Mouse (Mus musculus): ENCODE measurements at regions not wholly inside any gene's neighbourhood (a gene's known extent, or its start where the extent isn't known, plus 50 kb on each side); places are given as distances from the start of the nearest gene placed in this dataset.

DNA sequence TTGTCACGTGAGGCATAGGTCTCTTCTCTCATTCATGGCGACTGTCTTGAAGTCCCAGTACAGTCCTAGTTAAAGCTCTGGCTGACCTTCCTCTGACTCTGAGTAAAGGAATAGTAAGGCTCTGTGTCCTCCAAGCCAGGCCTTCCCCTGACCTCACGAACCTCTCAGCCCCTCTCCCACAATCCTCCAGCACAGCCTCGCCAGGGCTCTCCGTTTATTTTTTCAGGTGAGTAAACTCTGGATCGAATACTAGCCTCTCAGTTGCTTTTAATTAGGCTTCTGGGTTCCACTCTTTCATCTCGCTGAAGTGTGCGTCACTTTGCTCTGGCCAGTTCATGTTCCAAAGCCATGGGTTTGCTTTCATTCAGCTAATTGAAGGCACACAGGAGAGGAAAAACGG is 133.8 kb downstream of the Mylk4 start:
- ATAC-seq (ENCODE audit: low TSS enrichment): no peak

- no peak for ATAC-seq (ENCODE audit: low TSS enrichment)
Measured at GRCm38 (mm10) chr13:32643030-32643750, 140.6 kb downstream of the Mylk4 start.

GRCm38 (mm10) chr13:32640941-32641340 is 142.8 kb downstream of the Mylk4 start:
- no peak for ATAC-seq (ENCODE audit: low TSS enrichment)

DNA sequence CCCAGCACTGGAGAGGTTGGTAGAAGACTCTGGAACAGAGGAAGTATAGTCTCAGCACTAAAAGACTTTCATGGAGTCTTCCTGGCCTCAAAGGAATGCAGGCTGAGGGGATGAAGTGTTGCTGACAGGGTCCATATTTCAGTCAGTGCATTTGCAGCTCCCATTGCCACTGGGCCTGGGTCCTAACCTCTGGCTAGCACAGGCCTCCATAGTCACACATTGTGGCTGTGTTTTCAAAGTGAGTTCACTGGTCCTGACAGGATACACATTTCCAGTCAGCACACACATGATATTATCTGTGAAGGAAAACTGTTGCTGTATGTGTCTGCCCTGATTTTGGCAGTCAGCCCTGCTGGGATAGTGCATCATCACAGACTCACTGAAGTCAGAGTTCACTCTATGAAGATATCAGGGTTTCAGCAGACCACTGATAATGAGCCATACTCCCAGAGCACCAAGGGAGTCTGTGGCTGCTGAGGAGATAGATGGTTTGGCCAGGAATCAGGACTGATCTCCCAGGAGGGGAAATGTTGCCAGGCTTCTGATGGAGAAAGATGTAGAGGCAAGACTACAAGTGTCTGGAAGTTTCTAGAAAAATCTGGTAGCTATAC is 153.5 kb downstream of the Mylk4 start:
- peak; percentile 52; the same call in 1 of the 2 replicates for ATAC-seq (ENCODE audit: low TSS enrichment)

DNA sequence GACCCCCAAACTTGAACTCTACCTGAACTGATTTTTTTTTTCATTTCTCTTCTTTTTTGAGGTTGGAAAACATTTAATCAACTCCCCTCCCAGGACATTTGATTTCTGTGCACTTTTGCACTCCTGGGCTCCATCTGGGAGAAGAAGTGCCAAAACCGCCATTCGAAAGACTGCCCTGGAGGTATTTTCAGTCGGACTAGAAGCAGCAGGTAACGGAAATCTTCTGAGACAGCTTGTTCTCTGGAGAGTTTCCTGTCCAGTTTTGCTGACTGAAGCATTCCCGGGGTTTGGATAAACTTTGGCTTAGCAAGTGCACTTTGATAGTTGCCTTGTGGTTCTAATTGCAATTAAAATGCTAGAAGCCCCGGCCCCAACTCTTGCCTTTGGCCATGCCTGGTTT is 169.8 kb downstream of the Mylk4 start:
- no peak for ATAC-seq (ENCODE audit: low TSS enrichment)

DNA sequence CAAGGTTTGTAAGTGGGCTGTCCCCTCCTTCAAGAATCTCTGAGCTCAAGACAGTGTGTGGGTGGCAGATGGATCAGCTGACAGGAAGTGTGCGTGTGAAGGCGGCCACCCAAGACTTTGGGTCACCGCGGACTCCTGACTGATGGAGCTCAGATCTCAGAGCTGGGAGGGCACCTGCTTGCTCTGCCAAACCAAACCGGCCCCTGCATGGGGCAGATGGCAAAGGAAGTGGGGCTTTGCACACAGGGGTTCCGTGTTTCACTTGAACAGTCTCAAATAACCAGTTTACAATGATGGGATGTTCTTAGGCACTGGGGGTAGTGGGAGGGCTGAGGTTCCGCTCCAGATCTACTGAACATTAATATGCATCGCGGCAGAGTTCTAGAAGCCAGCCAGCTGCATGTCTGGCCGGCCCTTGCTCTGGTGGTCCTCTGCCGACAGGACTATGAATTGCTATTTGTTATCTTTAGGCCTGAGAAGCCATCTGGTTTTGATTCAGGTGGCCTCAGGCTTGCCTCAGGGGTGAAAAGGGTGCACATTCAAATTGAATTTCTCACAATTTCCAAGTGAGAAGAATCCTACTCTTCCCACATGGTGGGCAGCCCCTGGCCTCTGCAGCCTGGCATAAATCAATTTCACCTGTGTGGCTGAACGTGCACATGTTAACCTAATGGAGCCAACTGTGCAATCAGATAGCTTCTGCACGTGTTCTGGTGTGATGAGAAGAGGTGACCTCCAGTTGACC is 172.0 kb downstream of the Mylk4 start:
- peak; percentile 64; the same call in 1 of the 2 replicates for ATAC-seq (ENCODE audit: low TSS enrichment)

GRCm38 (mm10) chr13:32610970-32611369 is 172.8 kb downstream of the Mylk4 start:
- ATAC-seq (ENCODE audit: low TSS enrichment): peak; percentile 57; the same call in 1 of the 2 replicates

DNA sequence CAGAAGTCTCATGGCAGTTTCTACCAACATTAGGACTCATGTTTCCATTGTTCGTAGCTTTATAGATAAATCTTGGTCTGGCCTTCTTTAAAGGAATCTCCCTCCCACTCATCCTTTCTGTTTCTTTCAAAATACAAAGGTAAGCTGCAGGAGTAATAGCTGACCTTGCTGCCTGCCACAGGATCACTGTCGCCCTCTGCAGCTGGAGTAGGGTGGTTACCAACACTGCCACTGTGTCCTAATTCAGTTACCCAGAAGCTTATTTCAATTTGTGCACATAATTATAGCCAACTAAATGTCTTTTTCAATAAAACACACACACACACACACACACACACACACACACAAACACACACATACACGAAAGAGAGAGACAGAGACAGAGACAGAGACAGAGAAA is 175.3 kb downstream of the Mylk4 start:
- ATAC-seq (ENCODE audit: low TSS enrichment): no peak

- ATAC-seq (ENCODE audit: low TSS enrichment): no peak
Measured at GRCm38 (mm10) chr13:32603925-32604590, 179.7 kb downstream of the Mylk4 start.

DNA sequence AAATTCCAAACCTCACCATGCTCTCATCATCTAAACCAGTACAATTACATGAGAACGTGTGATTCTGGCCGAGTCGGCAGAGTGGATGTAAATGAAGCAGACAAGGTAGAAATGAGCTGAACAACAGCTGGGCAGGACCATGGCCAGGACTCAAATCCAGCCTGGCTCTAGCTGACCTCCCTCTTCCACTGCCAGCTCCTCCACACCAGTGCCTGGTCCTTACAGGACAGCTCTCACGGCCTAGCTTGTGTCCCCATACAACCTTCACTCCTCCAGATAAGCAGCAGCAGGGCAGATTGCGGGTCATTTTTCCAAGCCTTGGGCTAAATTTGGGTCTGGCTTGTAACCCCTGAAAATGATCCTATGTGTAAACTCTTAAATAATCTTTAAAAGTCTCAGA is 182.4 kb downstream of the Mylk4 start:
- no peak for ATAC-seq (ENCODE audit: low TSS enrichment)

GRCm38 (mm10) chr13:32593611-32594010 is 190.1 kb downstream of the Mylk4 start:
- ATAC-seq (ENCODE audit: low TSS enrichment): no peak

DNA sequence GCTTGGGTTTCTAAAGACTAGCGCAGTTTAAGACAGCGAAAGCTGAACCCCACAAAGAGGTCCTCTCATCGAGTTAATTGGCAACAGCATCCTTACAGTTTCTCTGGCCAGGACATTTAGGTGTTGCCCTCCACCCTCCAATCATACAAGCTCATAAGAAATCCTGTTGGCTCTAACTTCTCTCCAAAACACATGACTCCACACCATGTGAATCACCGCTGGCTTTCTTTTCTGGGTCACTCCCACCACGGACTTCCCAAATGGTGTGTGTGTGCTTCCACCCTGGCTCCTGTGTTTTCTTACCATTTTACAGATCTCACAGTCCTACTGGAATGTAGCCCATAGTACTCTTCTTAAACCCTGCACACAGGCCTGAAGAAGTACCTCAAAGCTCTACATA is 190.6 kb downstream of the Mylk4 start:
- no peak for ATAC-seq (ENCODE audit: low TSS enrichment)

GRCm38 (mm10) chr13:32581598-32581997 is 202.2 kb downstream of the Mylk4 start:
- no peak for ATAC-seq (ENCODE audit: low TSS enrichment)

GRCm38 (mm10) chr13:32567850-32568249 is 215.9 kb downstream of the Mylk4 start:
- no peak for ATAC-seq (ENCODE audit: low TSS enrichment)

DNA sequence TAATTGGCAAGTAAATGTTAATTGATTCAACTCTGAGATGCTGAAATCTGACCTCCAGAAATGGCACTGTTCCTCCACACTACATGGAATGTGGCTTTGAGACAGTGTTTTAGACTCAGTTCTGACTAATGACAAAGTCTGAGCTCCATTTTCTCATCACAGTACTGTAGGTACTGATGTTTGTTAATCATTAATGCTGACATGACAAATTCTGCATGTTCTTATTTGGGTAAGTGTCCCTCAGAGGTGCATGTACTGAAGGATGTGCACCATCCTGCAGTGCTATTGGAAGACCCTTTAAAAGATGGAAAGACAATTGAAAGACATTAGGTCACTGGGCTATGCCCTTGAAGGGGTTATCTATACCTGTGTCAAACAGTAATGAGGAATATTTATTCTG is 222.1 kb upstream of the Gmds start:
- no peak for ATAC-seq (ENCODE audit: low TSS enrichment)

GRCm38 (mm10) chr13:32556396-32556795 is 217.9 kb upstream of the Gmds start:
- no peak for ATAC-seq (ENCODE audit: low TSS enrichment)

DNA sequence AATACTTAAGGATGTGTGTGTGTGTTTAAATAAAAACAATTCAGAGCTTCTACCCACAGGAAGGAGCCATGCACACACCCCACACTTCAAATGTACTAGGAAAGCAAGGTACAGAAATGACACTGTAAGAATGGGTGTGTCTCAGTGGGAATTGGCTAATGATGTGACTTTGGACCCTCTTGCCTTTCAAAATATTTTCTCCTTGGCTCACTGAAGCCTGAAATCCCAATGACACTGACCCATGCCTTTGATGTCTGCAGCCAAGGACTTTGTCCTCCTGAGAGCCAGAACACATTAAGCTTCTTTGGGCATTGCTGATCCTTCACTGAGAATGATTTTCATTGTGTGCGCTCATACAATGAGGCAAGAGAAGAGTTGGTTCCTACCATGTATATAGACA is 216.5 kb upstream of the Gmds start:
- no peak for ATAC-seq (ENCODE audit: low TSS enrichment)

DNA sequence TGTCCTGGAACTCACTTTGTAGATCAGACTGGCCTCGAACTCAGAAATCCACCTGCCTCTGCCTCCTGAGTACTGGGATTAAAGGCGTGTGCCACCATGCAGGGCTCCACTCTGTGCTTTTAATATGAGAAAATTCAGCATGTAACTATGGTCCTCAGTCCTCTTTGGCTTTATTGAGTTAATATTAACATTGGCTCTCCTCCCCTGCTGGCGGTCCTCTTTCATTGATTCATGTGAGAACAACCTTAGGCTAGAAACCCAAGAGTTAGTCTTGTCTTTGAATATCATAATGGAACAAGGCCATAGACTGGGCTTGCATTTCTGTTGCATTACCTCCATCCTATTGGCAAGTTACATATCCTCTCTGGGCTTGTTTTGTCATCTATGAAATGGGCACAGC is 216.1 kb upstream of the Gmds start:
- ATAC-seq (ENCODE audit: low TSS enrichment): no peak

GRCm38 (mm10) chr13:32553136-32553535 is 214.6 kb upstream of the Gmds start:
- no peak for ATAC-seq (ENCODE audit: low TSS enrichment)

DNA sequence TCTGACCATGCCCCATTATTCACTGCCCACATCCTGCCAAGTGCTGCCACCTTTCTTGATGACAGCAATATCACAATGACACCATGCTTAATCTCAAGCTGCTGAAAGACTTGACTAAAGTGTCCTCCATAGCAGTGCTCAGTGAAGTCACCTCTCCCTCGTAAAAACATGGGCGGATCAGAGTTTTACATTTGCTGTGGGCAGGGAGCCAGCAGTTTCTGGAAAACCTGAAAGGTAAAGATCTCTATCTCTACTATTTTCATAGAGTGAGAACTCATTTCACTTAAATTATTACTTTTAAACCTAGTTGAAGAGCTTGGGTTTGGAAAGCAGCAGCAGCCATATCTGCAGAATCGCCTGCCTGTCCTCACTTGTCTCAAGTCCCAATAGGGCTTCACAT is 211.6 kb upstream of the Gmds start:
- no peak for ATAC-seq (ENCODE audit: low TSS enrichment)

GRCm38 (mm10) chr13:32547126-32547525 is 208.6 kb upstream of the Gmds start:
- no peak for ATAC-seq (ENCODE audit: low TSS enrichment)

DNA sequence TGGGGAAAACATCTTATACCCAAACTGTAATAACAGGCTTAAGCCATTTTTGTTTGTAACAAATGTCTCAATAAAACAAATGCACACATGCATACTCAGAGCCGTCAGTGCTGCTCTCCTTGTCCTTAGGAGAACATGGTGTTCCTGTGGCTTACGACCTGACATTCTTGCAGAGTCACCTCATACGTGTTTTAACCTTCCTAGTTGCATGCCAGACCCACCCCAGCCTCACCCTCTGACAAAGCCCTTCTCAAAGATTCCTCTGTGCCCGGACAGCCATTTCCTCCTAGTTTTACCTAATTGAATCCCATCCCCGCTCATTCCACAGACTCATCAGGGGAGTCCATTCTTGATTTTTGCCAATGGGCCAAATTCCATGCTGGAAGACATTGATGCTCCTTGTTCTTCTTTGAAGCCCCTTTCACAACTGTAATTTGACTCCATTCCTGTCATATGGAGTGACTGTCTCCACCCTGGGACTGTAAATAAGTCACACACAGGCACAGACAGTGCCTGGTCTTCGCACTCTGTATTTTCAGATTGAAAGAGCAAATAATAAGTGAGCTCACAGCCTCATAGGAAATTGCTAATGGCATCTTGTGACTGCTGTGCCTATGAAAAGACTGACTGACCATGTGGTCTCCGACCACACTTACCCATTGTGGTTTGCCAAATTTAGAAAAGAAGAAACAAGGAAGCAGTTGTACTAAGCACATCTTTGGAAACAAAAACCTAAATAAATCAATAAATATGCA is 206.6 kb upstream of the Gmds start:
- peak; percentile 27; the same call in 1 of the 2 replicates for ATAC-seq (ENCODE audit: low TSS enrichment)

Measured in frontal cortex, adult (tissue).